Mouse (Mus musculus) heart, postnatal 0 days (tissue): ENCODE data around the gene Adcy1. TPM values are rescaled to one million over a fixed set of nuclear protein-coding genes. Genes with fewer than 3 reads are reported as not detected.
A peak's percentile ranks its signal among the peaks of the same experiment; 100 is the strongest.

Experiments used
- ATAC-seq: fragments of 200-750 bp; cut with Nextera tagmentation; 2 replicates; pipeline ENCODE4 v1.8.0; 2017; ENCODE audit warnings: low read depth, moderate number of reproducible peaks, moderate library complexity; ENCODE audit not compliant: insufficient read depth
- DNase-seq: peaks from one replicate; pipeline ENCODE4 v3.0.0-alpha.2; 2016; ENCODE audit warnings: low spot score
- H3K27ac ChIP-seq: fragments of 300-500 bp; sonication (generic); 2 replicates; pipeline ENCODE4 v1.5.1; 2014; ENCODE audit warnings: low read depth, mild to moderate bottlenecking
- H3K27me3 ChIP-seq: fragments of 300-500 bp; sonication (generic); 2 replicates; pipeline ENCODE4 v1.6.1; 2014; ENCODE audit warnings: low read length, mixed read lengths; ENCODE audit not compliant: control insufficient read depth, insufficient read depth
- H3K36me3 ChIP-seq: fragments of 300-500 bp; sonication (generic); replicated peaks from 2 replicates; pipeline ENCODE4 v1.6.1; 2014; ENCODE audit warnings: low read length, mixed read lengths; ENCODE audit not compliant: control insufficient read depth, insufficient read depth
- H3K4me1 ChIP-seq: fragments of 300-500 bp; sonication (generic); 2 replicates; pipeline ENCODE4 v1.6.1; 2014; ENCODE audit warnings: antibody characterized with exemption; ENCODE audit not compliant: control insufficient read depth, insufficient read depth
- H3K4me2 ChIP-seq: fragments of 300-500 bp; sonication (generic); 2 replicates; pipeline ENCODE4 v1.6.1; 2014; ENCODE audit warnings: low read depth, mild to moderate bottlenecking, low read length, moderate library complexity
- H3K4me3 ChIP-seq: fragments of 300-500 bp; sonication (generic); 2 replicates; pipeline ENCODE4 v1.5.1; 2014; ENCODE audit warnings: low read depth, low read length
- H3K9ac ChIP-seq: fragments of 300-500 bp; sonication (generic); replicated peaks from 2 replicates; pipeline ENCODE4 v1.6.1; 2014; ENCODE audit warnings: low read depth, low read length, mixed read lengths
- H3K9me3 ChIP-seq: fragments of 300-500 bp; sonication (generic); replicated peaks from 2 replicates; pipeline ENCODE4 v1.6.1; 2016; ENCODE audit warnings: low read length; ENCODE audit not compliant: control insufficient read depth
- CTCF ChIP-seq: IDR thresholded peaks from 2 replicates; pipeline ENCODE4 v1.5.1; 2016; ENCODE audit warnings: antibody characterized with exemption, control low read depth, low read depth
- EP300 ChIP-seq: IDR thresholded peaks from 2 replicates; pipeline ENCODE4 v1.6.1; 2016; ENCODE audit warnings: antibody characterized with exemption, low read depth
- WGBS: fragments of 180-500 bp; shearing (Covaris S2); extraction: QIAGEN DNeasy Blood & Tissue Kit; methylation state at CpG from one replicate; pipeline ENCODE4 v1.1.7; 2014; 5-methylcytosine and 5-hydroxymethylcytosine counted together
- polyA plus RNA-seq: library from polyadenylated mRNA; unstranded; fragments of >200 nt; fragmentation: Nextera tagmentation; extraction: Ambion mirVana; gene quantifications from 2 replicates; pipeline ENCODE4 v1.2.1, GENCODE M21; 2015
- total RNA-seq: library from RNA; depleted of rRNA; stranded (reverse); fragments of >200 nt; gene quantifications from 2 replicates; pipeline ENCODE4 v1.2.3, GENCODE M21; 2014; ENCODE audit warnings: low replicate concordance

Gene Adcy1
- total and polyA plus RNA-seq, 2 experiments from 2014 or later = 0.22 to 2.9 TPM

DNA sequence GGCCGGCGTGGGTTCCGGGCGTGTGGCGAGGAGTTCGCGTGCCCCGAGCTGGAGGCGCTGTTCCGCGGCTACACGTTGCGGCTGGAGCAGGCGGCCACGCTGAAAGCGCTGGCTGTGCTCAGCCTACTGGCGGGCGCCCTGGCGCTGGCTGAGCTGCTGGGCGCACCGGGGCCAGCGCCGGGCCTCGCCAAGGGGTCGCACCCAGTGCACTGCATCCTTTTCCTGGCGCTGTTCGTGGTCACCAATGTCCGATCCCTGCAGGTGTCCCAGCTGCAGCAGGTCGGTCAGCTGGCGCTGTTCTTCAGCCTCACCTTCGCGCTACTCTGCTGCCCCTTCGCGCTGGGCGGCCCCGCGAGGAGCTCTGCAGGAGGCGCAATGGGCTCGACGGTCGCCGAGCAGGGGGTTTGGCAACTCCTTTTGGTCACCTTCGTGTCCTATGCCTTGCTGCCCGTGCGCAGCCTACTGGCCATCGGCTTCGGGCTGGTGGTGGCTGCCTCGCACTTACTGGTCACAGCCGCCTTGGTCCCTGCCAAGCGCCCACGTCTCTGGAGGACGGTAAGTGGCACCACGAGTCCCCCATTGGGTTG is 485 bp downstream of the Adcy1 start:
- no peak for DNase-seq
- peak overlapping the region; percentile 45 for H3K4me3 ChIP-seq
- H3K27me3 ChIP-seq = peaks cover 92% of the 10 kb centered on the region
- H3K4me1 ChIP-seq = peaks cover 7% of the 10 kb centered on the region; the same call in 1 of the 2 replicates
- peak overlapping the region; percentile 72 for H3K4me2 ChIP-seq
- no peaks in the 10 kb centered on the region for H3K9me3 ChIP-seq
- TF ChIP-seq CTCF (no peak), EP300 (no peak)
- WGBS = under 1% methylated on average over 46 of the region's 53 CpGs
- H3K36me3 ChIP-seq = no peaks in the 10 kb centered on the region
- H3K27ac ChIP-seq = no peak overlapping the region
- peak; percentile 40 for ATAC-seq
- no peak overlapping the region for H3K9ac ChIP-seq

DNA sequence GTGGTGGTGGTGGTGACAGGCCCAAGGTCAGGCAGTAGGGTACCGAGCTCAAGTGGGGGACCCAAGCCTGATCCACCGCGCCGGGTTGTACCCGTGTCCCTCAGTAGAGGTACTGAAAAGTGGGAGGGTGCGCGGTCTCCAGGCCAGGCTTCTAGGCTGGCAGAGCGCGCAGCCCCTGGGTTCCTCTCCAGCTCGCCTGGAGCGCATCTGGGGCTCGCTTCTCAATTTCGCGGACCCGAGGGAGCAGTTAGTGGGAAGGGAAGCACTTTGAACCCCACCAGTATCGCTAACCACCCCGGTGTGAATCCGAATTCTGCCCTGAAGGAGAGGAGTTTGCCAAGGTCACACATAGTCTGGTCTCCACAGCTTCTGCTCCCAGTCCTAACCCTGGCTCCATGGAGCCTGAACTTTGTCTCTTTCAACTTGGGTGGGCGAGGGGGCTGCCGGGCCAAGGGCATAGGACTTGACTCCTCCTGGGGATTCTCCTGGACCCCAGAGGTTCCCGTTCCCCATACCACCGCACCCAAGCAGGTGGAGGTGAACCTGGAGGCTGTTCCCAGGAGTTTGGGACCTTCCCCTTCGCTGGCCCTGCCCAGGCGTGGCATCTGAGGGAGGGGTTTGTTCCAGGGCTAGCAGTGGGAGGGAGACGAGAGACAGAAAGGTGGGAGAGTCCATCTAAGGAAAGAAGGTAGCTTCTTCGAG is 1.3 kb downstream of the Adcy1 start:
- Histone ChIP-seq H3K4me1 (peaks cover 7% of the 10 kb centered on the region; the same call in 1 of the 2 replicates), H3K36me3 (no peaks in the 10 kb centered on the region), H3K4me3 (peak overlapping the region; percentile 45; the same call in 1 of the 2 replicates), H3K4me2 (peak overlapping the region; percentile 72), H3K9ac (no peak overlapping the region), H3K27me3 (peaks cover 90% of the 10 kb centered on the region), H3K9me3 (no peaks in the 10 kb centered on the region), H3K27ac (no peak overlapping the region)
- no peak for DNase-seq
- no peak for TF ChIP-seq CTCF
- no peak for TF ChIP-seq EP300
- WGBS = 7% methylated on average over 26 of the region's 26 CpGs
- no peak for ATAC-seq

DNA sequence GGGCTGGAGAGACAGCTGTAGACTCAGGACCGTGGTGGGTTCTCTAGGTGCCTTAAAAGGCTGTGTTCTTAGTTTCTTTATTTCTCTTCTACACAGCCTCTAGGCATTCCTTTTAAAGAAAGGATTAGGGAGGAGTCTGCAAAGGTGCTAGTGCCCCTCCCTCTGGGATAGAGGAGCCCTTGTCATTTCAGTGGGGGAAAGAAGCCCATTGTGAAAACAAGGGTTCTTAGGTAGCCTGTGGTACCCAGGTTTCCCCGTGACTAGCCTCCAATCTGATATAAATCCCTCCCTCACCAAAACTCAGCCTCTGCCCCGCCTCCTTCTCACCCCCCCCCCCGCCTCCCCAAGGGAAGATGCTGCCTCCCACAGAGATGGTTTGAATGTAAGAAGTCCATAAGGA is 2.1 kb downstream of the Adcy1 start:
- Histone ChIP-seq H3K9me3 (no peaks in the 10 kb centered on the region), H3K4me1 (peaks cover 7% of the 10 kb centered on the region; the same call in 1 of the 2 replicates), H3K36me3 (no peaks in the 10 kb centered on the region), H3K9ac (no peak overlapping the region), H3K4me3 (no peak overlapping the region), H3K27ac (no peak overlapping the region), H3K27me3 (peaks cover 86% of the 10 kb centered on the region), H3K4me2 (no peak overlapping the region)
- TF ChIP-seq CTCF = no peak
- TF ChIP-seq EP300 = no peak
- DNase-seq (no peak), ATAC-seq (no peak)
- WGBS = 34% methylated on average over 4 of the region's 4 CpGs

DNA sequence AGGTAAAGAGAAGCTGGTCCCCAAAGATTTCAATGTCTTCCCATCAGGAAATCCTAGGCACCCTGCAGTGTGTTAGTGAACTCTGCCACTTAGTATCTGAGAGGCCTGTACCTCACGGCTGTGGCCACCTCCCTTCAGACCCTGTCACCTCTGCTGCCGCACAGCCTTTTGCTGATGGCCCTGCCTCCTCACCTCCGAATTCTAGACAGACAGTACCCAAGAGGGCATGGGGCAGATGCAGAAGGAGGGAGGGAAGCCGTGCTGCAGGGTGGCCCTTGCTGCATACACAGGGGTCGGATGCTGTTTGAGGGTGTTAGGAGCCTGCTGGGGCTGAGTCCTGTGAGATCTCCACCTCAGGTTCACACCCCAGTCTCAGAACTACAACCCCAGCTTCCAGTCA is 2.6 kb downstream of the Adcy1 start:
- Histone ChIP-seq H3K27me3 (peaks cover 81% of the 10 kb centered on the region), H3K9ac (no peak overlapping the region), H3K4me1 (peaks cover 7% of the 10 kb centered on the region; the same call in 1 of the 2 replicates), H3K27ac (no peak overlapping the region), H3K9me3 (no peaks in the 10 kb centered on the region), H3K4me2 (no peak overlapping the region), H3K4me3 (no peak overlapping the region), H3K36me3 (no peaks in the 10 kb centered on the region)
- TF ChIP-seq EP300 = no peak
- no peak for TF ChIP-seq CTCF
- DNase-seq (no peak), ATAC-seq (no peak)
- 60% methylated on average over 5 of the region's 5 CpGs for WGBS

DNA sequence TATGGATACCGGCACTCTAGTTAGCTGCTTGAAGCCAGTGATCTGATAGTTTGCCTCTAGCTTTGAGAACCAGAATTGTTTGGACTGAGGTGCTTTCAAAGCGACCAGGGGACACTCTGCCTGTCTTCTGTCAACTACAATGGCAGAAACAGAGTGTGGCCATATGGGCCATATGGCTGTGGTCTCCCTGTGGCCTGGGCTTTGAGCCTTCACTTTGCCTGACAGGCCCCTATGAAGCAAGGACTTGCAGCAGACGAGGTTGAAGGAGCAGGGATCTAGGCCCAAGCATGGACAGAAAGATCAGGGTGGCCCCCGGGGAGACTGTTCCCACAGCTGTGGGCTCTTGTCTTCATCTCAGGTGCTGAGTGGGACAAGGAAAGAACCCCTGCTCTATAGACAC is 4.0 kb downstream of the Adcy1 start:
- H3K27me3 ChIP-seq = peaks cover 68% of the 10 kb centered on the region
- no peak for DNase-seq
- H3K4me1 ChIP-seq = peaks cover 7% of the 10 kb centered on the region; the same call in 1 of the 2 replicates
- TF ChIP-seq EP300 = no peak
- TF ChIP-seq CTCF = no peak
- ATAC-seq = no peak
- 70% methylated on average over 4 of the region's 4 CpGs for WGBS
- no peak overlapping the region for H3K9ac ChIP-seq
- no peak overlapping the region for H3K27ac ChIP-seq
- no peaks in the 10 kb centered on the region for H3K9me3 ChIP-seq
- no peaks in the 10 kb centered on the region for H3K36me3 ChIP-seq
- no peak overlapping the region for H3K4me2 ChIP-seq
- H3K4me3 ChIP-seq = no peak overlapping the region
